Mouse (Mus musculus) neural tube, embryonic 14.5 days (tissue): ENCODE measurements around the gene Sdhaf2. TPM values are rescaled to one million over a fixed set of nuclear protein-coding genes. Genes with fewer than 3 reads are reported as not detected.

Experiments
- ATAC-seq: fragments of 200-750 bp; cut with Nextera tagmentation; 2 replicates; pipeline ENCODE4 v1.8.0; 2017; ENCODE audit warnings: low read depth, mild to moderate bottlenecking, moderate TSS enrichment, moderate library complexity
- H3K27ac ChIP-seq: fragments of 300-500 bp; sonication (generic); 2 replicates; pipeline ENCODE4 v1.5.1; 2014; ENCODE audit warnings: low read depth, mild to moderate bottlenecking, control low read depth, low read length, moderate library complexity, mixed read lengths
- H3K27me3 ChIP-seq: fragments of 300-500 bp; sonication (generic); 2 replicates; pipeline ENCODE4 v1.6.1; 2014; ENCODE audit warnings: low read length; ENCODE audit not compliant: control insufficient read depth, insufficient read depth
- H3K36me3 ChIP-seq: fragments of 300-500 bp; sonication (generic); 2 replicates; pipeline ENCODE4 v1.6.1; 2014; ENCODE audit warnings: low read length, mixed read lengths; ENCODE audit not compliant: control insufficient read depth, insufficient read depth
- H3K4me1 ChIP-seq: fragments of 300-500 bp; sonication (generic); 2 replicates; pipeline ENCODE4 v1.6.1; 2014; ENCODE audit warnings: low read length; ENCODE audit not compliant: control insufficient read depth, insufficient read depth
- H3K4me2 ChIP-seq: fragments of 300-500 bp; sonication (generic); 2 replicates; pipeline ENCODE4 v1.6.1; 2014; ENCODE audit warnings: mild to moderate bottlenecking, low read depth, low read length, control low read depth
- H3K4me3 ChIP-seq: fragments of 300-500 bp; sonication (generic); 2 replicates; pipeline ENCODE4 v1.5.1; 2014; ENCODE audit warnings: low read depth, low read length, control low read depth, mixed read lengths
- H3K9ac ChIP-seq: fragments of 300-500 bp; sonication (generic); replicated peaks from 2 replicates; pipeline ENCODE4 v1.6.1; 2014; ENCODE audit warnings: low read depth, mild to moderate bottlenecking, control low read depth, low read length, mixed read lengths
- H3K9me3 ChIP-seq: fragments of 300-500 bp; sonication (generic); 2 replicates; pipeline ENCODE4 v1.6.1; 2016; ENCODE audit warnings: low read length; ENCODE audit not compliant: control insufficient read depth
- WGBS: fragments of 180-500 bp; shearing (Covaris S2); extraction: QIAGEN DNeasy Blood & Tissue Kit; methylation state at CpG from one replicate; pipeline ENCODE4 v1.1.7; 2014; 5-methylcytosine and 5-hydroxymethylcytosine counted together
- polyA plus RNA-seq: library from polyadenylated mRNA; unstranded; fragments of >200 nt; fragmentation: Nextera tagmentation; extraction: Ambion mirVana; gene quantifications from 2 replicates; pipeline ENCODE4 v1.2.1, GENCODE M21; 2014

Sdhaf2 gene
- polyA plus RNA-seq, 1 experiment from 2014 or later, result 73.3 TPM

GRCm38 (mm10) chr19:10456752-10457483, 69.0 kb downstream of the Sdhaf2 start, which contains the start of gene Lrrc10b:
Gene Lrrc10b, minus strand, starts transcription at chr19:10457473.
- under 1% methylated on average over 88 of the region's 96 CpGs for WGBS
- Histone ChIP-seq H3K4me1 (peaks cover 10% of the 10 kb centered on the region), H3K4me3 (peak within 1 kb of the TSS; percentile 41), H3K9me3 (no peaks in the 10 kb centered on the region), H3K27me3 (peaks cover 28% of the 10 kb centered on the region), H3K4me2 (peak within 1 kb of the TSS; percentile 81), H3K36me3 (no peaks in the 10 kb centered on the region), H3K9ac (peak within 1 kb of the TSS; percentile 39), H3K27ac (no peak within 1 kb of the TSS)
- peak; percentile 78 for ATAC-seq

- peaks cover 10% of the 10 kb centered on the region for H3K4me1 ChIP-seq
- H3K36me3 ChIP-seq, result no peaks in the 10 kb centered on the region
- no peak for ATAC-seq
- H3K4me2 ChIP-seq, result no peak overlapping the region
- no peak overlapping the region for H3K4me3 ChIP-seq
- 69% methylated on average over 3 of the region's 3 CpGs for WGBS
- no peak overlapping the region for H3K27ac ChIP-seq
- H3K9me3 ChIP-seq, result no peaks in the 10 kb centered on the region
- H3K27me3 ChIP-seq, result peaks cover 28% of the 10 kb centered on the region
- H3K9ac ChIP-seq, result no peak overlapping the region
Observed at GRCm38 (mm10) chr19:10455437-10455806, 70.5 kb downstream of the Sdhaf2 start.

- ATAC-seq, result no peak
- Histone ChIP-seq H3K4me3 (no peak overlapping the region), H3K4me1 (peaks cover 10% of the 10 kb centered on the region), H3K9me3 (no peaks in the 10 kb centered on the region), H3K27ac (no peak overlapping the region), H3K27me3 (peaks cover 28% of the 10 kb centered on the region), H3K9ac (no peak overlapping the region), H3K36me3 (no peaks in the 10 kb centered on the region), H3K4me2 (no peak overlapping the region)
- 71% methylated on average over 4 of the region's 4 CpGs for WGBS
Observed at GRCm38 (mm10) chr19:10454718-10455436, 71.1 kb downstream of the Sdhaf2 start.

Other genes starting within 250 kb of the Sdhaf2 start
- 7.8 and 8.9 TPM in 2 replicates for gene Dagla, start 221.3 kb downstream of the Sdhaf2 start, polyA plus RNA-seq
- gene Syt7, start 137.1 kb downstream of the Sdhaf2 start, polyA plus RNA-seq, result 11.4 and 15.5 TPM in 2 replicates
- 0.66 and 0.75 TPM in 2 replicates for gene Lrrc10b, start 68.7 kb downstream of the Sdhaf2 start, polyA plus RNA-seq
- gene Ppp1r32, start 43.2 kb downstream of the Sdhaf2 start, polyA plus RNA-seq, result 0.32 and 1.0 TPM in 2 replicates
- 61.7 and 67.5 TPM in 2 replicates for gene Cpsf7, start 876 bp downstream of the Sdhaf2 start, polyA plus RNA-seq
- gene Tmem216, start 30.1 kb upstream of the Sdhaf2 start, polyA plus RNA-seq, result 53.2 and 58.2 TPM in 2 replicates
- gene Cyb561a3, start 51.0 kb upstream of the Sdhaf2 start, polyA plus RNA-seq, result 22.3 and 22.9 TPM in 2 replicates
- gene Tmem138, start 51.2 kb upstream of the Sdhaf2 start, polyA plus RNA-seq, result 34.9 and 40.8 TPM in 2 replicates
- 176 and 245 TPM in 2 replicates for gene Ddb1, start 79.2 kb upstream of the Sdhaf2 start, polyA plus RNA-seq
- 29.4 and 30.5 TPM in 2 replicates for gene Tkfc, start 79.5 kb upstream of the Sdhaf2 start, polyA plus RNA-seq
- 1.2 and 1.7 TPM in 2 replicates for gene Vwce, start 108.1 kb upstream of the Sdhaf2 start, polyA plus RNA-seq
- gene Pga5, start 151.9 kb upstream of the Sdhaf2 start, polyA plus RNA-seq, result not detected in 2 replicates
- 23.1 and 31.1 TPM in 2 replicates for gene Vps37c, start 162.6 kb upstream of the Sdhaf2 start, polyA plus RNA-seq
- 0.44 TPM in 1 of 2 replicates, not detected in the other for gene Cd5, start 212.9 kb upstream of the Sdhaf2 start, polyA plus RNA-seq